Mouse (Mus musculus): ENCODE data around the gene Muc5b. TPM values are rescaled to one million over a fixed set of nuclear protein-coding genes. Genes with fewer than 3 reads are reported as not detected.

Gene Muc5b
- polyA plus RNA-seq (2015; fragmentation: Nextera tagmentation; extraction: Ambion mirVana), result 0.01 TPM in 2 replicates

GRCm38 (mm10) chr7:141838779-141839178 lies at the start of gene Muc5b:
Gene Muc5b, plus strand, starts transcription at chr7:141839070.

GRCm38 (mm10) chr7:141918407-141918806 lies 79.5 kb downstream of the Muc5b start, which contains the start of gene Tollip:
Gene Tollip, minus strand, starts transcription at chr7:141918507.

Other genes with a start within 250 kb of the Muc5b start
- 0.08 and 0.09 TPM in 2 replicates for gene Muc6, start 183.8 kb upstream of the Muc5b start, polyA plus RNA-seq (2015; fragmentation: Nextera tagmentation; extraction: Ambion mirVana)
- 0.10 TPM in 1 of 2 replicates, not detected in the other for gene Muc2, start 148.7 kb upstream of the Muc5b start, polyA plus RNA-seq (2015; fragmentation: Nextera tagmentation; extraction: Ambion mirVana)
- not detected in 2 replicates for gene Muc5ac, start 50.1 kb upstream of the Muc5b start, polyA plus RNA-seq (2015; fragmentation: Nextera tagmentation; extraction: Ambion mirVana)
- gene Tollip, start 79.4 kb downstream of the Muc5b start, polyA plus RNA-seq (2015; fragmentation: Nextera tagmentation; extraction: Ambion mirVana), result 23.8 and 24.4 TPM in 2 replicates
- gene Brsk2, start 110.7 kb downstream of the Muc5b start, polyA plus RNA-seq (2015; fragmentation: Nextera tagmentation; extraction: Ambion mirVana), result 0.43 and 0.74 TPM in 2 replicates
- 61.1 and 65.1 TPM in 2 replicates for gene Mob2, start 222.0 kb downstream of the Muc5b start, polyA plus RNA-seq (2015; fragmentation: Nextera tagmentation; extraction: Ambion mirVana)